Mouse (Mus musculus): ENCODE data around the gene Rnf34. TPM values are rescaled to one million over a fixed set of nuclear protein-coding genes. Genes with fewer than 3 reads are reported as not detected.

Rnf34 gene
- polyA plus RNA-seq, 1 experiment from 2014 or later = 33.6 TPM

DNA sequence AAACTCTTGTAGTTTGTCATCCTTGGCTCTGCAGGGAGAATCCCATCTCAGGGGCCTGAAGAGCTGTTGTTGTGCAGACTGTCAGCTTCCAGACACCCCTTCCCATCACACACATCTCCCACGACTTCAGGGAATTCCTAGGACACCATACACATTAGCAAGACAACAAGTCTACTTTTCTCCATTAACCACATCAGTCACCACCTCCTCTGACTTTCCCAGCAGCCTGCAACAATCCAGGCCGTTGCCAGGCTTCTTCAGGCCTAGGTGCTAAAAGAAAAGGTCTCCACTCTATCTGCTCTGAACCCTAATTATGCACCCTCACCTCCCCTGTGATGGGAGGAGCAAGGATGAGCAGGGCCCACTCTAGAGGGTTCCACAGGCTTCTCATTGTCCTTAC, 40.5 kb downstream of the Rnf34 start:
- 49% methylated on average over 2 of the region's 2 CpGs for WGBS

DNA sequence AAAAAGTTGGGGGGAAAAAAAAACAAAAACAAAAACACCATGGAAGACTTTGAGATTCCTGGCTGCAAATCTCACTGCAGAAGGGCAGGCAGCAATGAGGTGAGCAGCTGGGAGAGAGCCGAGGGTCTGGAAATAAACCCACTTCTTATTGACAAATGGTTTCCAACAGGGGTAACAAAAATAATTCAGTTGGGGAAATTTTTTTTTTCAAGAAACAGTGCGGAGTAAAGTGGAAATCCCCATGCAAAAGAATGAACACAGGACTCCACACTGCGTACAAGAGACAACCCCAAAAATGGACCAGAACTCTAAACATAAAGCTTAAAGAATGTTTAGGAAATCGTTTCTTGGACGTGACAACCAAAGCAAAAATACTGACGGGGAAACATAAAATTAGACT, 43.4 kb downstream of the Rnf34 start:
- 81% methylated on average over 6 of the region's 6 CpGs for WGBS

More for the DNA sequence above, 40.5 kb downstream of the Rnf34 start:
- H3K27me3 ChIP-seq (ENCODE audit: control insufficient read depth, insufficient read depth, low read length) = no peaks in the 10 kb centered on the region
- no peaks in the 10 kb centered on the region for H3K4me1 ChIP-seq (ENCODE audit: control insufficient read depth, insufficient read depth, low read length)
- H3K36me3 ChIP-seq (ENCODE audit: control insufficient read depth, insufficient read depth, low read length) = no peaks in the 10 kb centered on the region
- H3K27ac ChIP-seq (ENCODE audit: low read length) = no peak overlapping the region
- no peak for ATAC-seq (ENCODE audit: insufficient read depth, low FRiP score)
- H3K4me2 ChIP-seq (ENCODE audit: low read depth, low read length) = no peak overlapping the region
- H3K9me3 ChIP-seq (replicated peaks; ENCODE audit: control insufficient read depth, low read length) = no peaks in the 10 kb centered on the region
- H3K4me3 ChIP-seq (replicated peaks; ENCODE audit: low read length) = no peak overlapping the region
- no peak overlapping the region for H3K9ac ChIP-seq (ENCODE audit: low read length)

DNA sequence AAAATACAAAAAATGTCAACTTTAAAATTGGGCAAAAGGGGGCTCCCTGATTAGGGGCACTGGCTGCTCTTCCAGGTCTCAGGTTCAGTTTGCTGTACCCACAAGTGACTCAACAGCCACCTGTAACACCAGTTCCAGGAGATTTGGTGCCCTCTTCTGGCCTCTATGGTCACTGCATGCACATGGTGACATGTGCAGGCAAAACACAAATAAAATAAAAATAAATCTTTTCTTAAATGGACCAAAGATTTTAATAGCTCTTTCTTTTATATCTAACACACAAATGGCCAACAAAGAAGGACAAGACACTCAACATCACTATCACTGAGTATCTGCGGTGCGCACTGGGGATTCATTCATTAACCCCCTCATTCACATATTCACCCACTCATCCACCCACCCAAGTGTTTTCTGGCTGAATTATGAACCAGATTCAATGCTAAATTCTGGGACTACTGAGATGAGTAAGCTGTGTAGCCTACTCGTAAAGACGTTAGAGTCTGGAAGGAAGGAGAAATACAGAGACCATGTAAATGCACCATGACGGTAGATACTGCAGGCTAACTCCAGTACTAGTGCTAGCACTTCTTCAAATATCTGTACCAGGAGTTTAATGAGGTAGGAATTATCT, 44.3 kb downstream of the Rnf34 start:
- no peaks in the 10 kb centered on the region for H3K36me3 ChIP-seq (ENCODE audit: control insufficient read depth, insufficient read depth, low read length)
- no peaks in the 10 kb centered on the region for H3K27me3 ChIP-seq (ENCODE audit: control insufficient read depth, insufficient read depth, low read length)
- no peak overlapping the region for H3K4me2 ChIP-seq (ENCODE audit: low read depth, low read length)
- peaks cover 12% of the 10 kb centered on the region for H3K4me1 ChIP-seq (ENCODE audit: control insufficient read depth, insufficient read depth, low read length)
- ATAC-seq (ENCODE audit: insufficient read depth, low FRiP score) = no peak
- no peak overlapping the region for H3K27ac ChIP-seq (ENCODE audit: low read length)
- no peaks in the 10 kb centered on the region for H3K9me3 ChIP-seq (replicated peaks; ENCODE audit: control insufficient read depth, low read length)
- H3K4me3 ChIP-seq (replicated peaks; ENCODE audit: low read length) = no peak overlapping the region
- H3K9ac ChIP-seq (ENCODE audit: low read length) = no peak overlapping the region
- WGBS = 90% methylated on average over 5 of the region's 5 CpGs

More for the DNA sequence above, 43.4 kb downstream of the Rnf34 start:
- Histone ChIP-seq H3K9me3 (replicated peaks; ENCODE audit: control insufficient read depth, low read length) (no peaks in the 10 kb centered on the region), H3K4me3 (replicated peaks; ENCODE audit: low read length) (no peak overlapping the region), H3K4me1 (ENCODE audit: control insufficient read depth, insufficient read depth, low read length) (peaks cover 5% of the 10 kb centered on the region; the same call in 1 of the 2 replicates), H3K9ac (ENCODE audit: low read length) (no peak overlapping the region), H3K27ac (ENCODE audit: low read length) (no peak overlapping the region), H3K36me3 (ENCODE audit: control insufficient read depth, insufficient read depth, low read length) (no peaks in the 10 kb centered on the region), H3K27me3 (ENCODE audit: control insufficient read depth, insufficient read depth, low read length) (no peaks in the 10 kb centered on the region), H3K4me2 (ENCODE audit: low read depth, low read length) (no peak overlapping the region)
- ATAC-seq (ENCODE audit: insufficient read depth, low FRiP score) = no peak

DNA sequence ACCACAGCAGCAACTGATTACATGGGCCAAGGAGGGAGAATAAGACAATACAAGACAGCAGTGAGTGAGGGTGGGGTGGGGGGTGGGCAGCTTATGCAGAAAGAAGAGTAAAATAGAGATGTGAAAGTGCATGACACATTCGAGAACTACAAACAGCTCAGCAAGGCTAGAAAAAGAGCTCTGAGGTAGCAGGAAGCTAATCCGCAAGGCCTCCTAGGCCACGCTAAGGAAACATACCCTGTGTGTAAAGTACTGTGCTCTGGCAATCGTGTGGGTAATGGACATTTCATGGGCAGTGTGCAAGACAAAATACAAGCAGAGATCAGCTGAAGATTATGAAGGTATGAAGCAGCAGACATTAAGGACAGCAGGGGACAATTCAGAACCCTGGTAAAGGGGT, 45.0 kb downstream of the Rnf34 start:
- Histone ChIP-seq H3K4me3 (replicated peaks; ENCODE audit: low read length) (no peak overlapping the region), H3K9ac (ENCODE audit: low read length) (0 out of 2 replicates have a peak overlapping the region, but pooled peaks have one; percentile 0), H3K36me3 (ENCODE audit: control insufficient read depth, insufficient read depth, low read length) (no peaks in the 10 kb centered on the region), H3K27ac (ENCODE audit: low read length) (no peak overlapping the region), H3K9me3 (replicated peaks; ENCODE audit: control insufficient read depth, low read length) (no peaks in the 10 kb centered on the region), H3K27me3 (ENCODE audit: control insufficient read depth, insufficient read depth, low read length) (no peaks in the 10 kb centered on the region), H3K4me2 (ENCODE audit: low read depth, low read length) (no peak overlapping the region), H3K4me1 (ENCODE audit: control insufficient read depth, insufficient read depth, low read length) (peaks cover 12% of the 10 kb centered on the region)
- WGBS = 66% methylated on average over 4 of the region's 4 CpGs
- ATAC-seq (ENCODE audit: insufficient read depth, low FRiP score) = no peak

DNA sequence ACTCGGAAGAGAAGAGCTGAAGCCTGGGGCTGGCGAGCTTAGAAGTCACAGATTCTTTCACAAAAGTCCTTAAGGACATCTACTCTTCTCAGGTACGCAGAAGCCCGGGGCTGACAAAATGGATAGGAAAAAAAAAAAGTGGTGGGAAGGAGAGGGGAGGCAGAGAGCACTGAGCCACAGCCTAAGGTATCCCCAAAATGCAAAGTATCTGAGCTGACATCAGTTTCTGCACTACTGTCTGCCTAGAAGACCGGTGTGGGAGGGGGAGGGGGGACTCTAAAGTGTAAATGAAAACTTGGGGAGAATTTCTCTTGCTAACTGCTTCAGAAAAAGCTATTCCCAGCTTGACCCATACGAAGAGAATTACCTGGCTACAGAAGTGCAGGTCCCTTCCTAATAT, 48.3 kb downstream of the Rnf34 start:
- Histone ChIP-seq H3K4me2 (ENCODE audit: low read depth, low read length) (no peak overlapping the region), H3K4me1 (ENCODE audit: control insufficient read depth, insufficient read depth, low read length) (peaks cover 12% of the 10 kb centered on the region), H3K4me3 (replicated peaks; ENCODE audit: low read length) (no peak overlapping the region), H3K27ac (ENCODE audit: low read length) (no peak overlapping the region), H3K27me3 (ENCODE audit: control insufficient read depth, insufficient read depth, low read length) (no peaks in the 10 kb centered on the region), H3K9me3 (replicated peaks; ENCODE audit: control insufficient read depth, low read length) (no peaks in the 10 kb centered on the region), H3K36me3 (ENCODE audit: control insufficient read depth, insufficient read depth, low read length) (no peaks in the 10 kb centered on the region), H3K9ac (ENCODE audit: low read length) (no peak overlapping the region)
- ATAC-seq (ENCODE audit: insufficient read depth, low FRiP score) = no peak
- 82% methylated on average over 6 of the region's 6 CpGs for WGBS

DNA sequence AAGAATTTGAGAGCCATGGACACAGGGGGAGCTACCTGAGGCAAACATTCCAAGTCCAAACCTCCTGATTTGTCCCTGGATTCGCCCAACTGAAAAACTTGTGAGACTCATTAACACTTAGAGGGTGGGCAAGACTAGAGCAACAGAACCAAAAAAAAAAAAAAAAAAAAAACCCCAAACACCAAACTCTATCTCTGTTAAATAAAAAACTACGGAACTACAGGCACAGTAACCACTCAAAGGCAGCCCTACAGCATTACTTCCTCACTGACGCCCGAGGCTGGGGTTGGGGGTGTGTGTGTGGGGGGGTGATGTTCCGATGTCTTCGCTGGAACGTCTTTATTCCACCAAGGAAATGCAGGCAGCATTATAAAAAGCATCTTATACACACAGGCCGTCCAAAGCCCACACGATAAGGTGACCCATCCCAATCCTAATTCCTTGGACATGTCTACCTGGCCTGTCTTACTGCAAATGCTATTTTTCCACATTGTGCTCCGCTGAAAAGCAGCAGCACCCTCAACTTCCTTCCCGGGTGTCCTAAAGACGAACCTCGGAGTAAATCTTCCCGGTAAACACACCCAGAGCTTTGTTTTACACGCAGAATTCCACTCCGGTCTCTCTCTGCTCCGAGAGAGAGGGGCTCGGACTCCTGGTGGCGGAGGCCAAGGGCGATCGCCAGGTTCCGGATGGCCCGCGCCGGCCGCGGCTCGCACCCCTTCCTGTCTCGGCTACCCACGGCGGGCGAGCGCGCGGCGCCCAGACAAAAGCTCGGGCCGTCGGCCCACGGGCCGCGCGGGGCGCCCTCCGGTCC, 49.3 kb downstream of the Rnf34 start:
- peak overlapping the region; percentile 85 for H3K4me2 ChIP-seq (ENCODE audit: low read depth, low read length)
- peak overlapping the region; percentile 89 for H3K9ac ChIP-seq (ENCODE audit: low read length)
- peaks cover 12% of the 10 kb centered on the region for H3K4me1 ChIP-seq (ENCODE audit: control insufficient read depth, insufficient read depth, low read length)
- peak overlapping the region; percentile 83 for H3K4me3 ChIP-seq (replicated peaks; ENCODE audit: low read length)
- peak overlapping the region; percentile 91; the same call in 1 of the 2 replicates for H3K27ac ChIP-seq (ENCODE audit: low read length)
- no peak for ATAC-seq (ENCODE audit: insufficient read depth, low FRiP score)
- 2% methylated on average over 36 of the region's 45 CpGs for WGBS
- no peaks in the 10 kb centered on the region for H3K36me3 ChIP-seq (ENCODE audit: control insufficient read depth, insufficient read depth, low read length)
- no peaks in the 10 kb centered on the region for H3K27me3 ChIP-seq (ENCODE audit: control insufficient read depth, insufficient read depth, low read length)
- H3K9me3 ChIP-seq (replicated peaks; ENCODE audit: control insufficient read depth, low read length) = no peaks in the 10 kb centered on the region

DNA sequence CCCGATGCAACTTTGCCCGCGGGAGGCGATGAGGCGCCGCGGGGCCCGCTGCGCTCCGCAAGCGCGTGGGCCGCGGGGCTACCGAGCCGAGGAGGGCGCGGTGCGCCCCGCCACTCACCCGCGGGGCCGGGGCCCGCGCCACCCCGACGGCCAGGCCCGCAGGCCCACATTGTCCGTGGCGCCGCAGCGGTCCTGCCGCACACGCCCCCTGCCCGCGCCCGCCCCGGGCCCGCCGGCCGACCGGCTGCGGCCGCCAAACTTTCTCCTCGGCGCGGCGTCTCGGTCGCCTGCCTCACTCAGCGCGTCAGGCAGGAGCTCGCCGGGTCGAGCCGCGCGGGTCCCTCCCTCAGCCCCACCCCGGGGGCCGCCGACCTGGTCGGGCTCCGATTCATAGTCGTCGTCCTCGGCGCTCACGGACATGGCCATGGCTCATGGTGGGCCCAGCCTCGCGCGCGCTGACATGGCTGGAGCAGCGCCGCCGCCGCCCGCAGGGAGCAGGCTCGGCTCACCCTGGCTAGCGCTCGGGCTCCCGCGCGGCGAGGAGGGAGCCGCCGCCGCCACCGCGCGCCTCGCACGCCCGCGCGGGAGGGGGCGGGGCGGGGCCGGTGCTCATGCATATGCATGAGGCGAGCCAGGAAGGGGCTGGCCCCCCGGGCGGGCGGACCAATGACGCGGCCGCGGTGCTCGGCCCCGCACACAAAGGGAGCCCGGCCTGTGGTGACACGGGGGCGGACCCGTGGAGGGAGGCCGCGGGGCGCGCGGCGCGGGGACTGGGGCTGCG, 50.1 kb downstream of the Rnf34 start:
- peak overlapping the region; percentile 91 for H3K27ac ChIP-seq (ENCODE audit: low read length)
- H3K4me2 ChIP-seq (ENCODE audit: low read depth, low read length) = peak overlapping the region; percentile 85
- peak overlapping the region; percentile 83 for H3K4me3 ChIP-seq (replicated peaks; ENCODE audit: low read length)
- no peaks in the 10 kb centered on the region for H3K27me3 ChIP-seq (ENCODE audit: control insufficient read depth, insufficient read depth, low read length)
- peak; percentile 98 for ATAC-seq (ENCODE audit: insufficient read depth, low FRiP score)
- peak overlapping the region; percentile 89 for H3K9ac ChIP-seq (ENCODE audit: low read length)
- peaks cover 12% of the 10 kb centered on the region for H3K4me1 ChIP-seq (ENCODE audit: control insufficient read depth, insufficient read depth, low read length)
- H3K36me3 ChIP-seq (ENCODE audit: control insufficient read depth, insufficient read depth, low read length) = no peaks in the 10 kb centered on the region
- no peaks in the 10 kb centered on the region for H3K9me3 ChIP-seq (replicated peaks; ENCODE audit: control insufficient read depth, low read length)
- WGBS = under 1% methylated on average over 101 of the region's 120 CpGs

DNA sequence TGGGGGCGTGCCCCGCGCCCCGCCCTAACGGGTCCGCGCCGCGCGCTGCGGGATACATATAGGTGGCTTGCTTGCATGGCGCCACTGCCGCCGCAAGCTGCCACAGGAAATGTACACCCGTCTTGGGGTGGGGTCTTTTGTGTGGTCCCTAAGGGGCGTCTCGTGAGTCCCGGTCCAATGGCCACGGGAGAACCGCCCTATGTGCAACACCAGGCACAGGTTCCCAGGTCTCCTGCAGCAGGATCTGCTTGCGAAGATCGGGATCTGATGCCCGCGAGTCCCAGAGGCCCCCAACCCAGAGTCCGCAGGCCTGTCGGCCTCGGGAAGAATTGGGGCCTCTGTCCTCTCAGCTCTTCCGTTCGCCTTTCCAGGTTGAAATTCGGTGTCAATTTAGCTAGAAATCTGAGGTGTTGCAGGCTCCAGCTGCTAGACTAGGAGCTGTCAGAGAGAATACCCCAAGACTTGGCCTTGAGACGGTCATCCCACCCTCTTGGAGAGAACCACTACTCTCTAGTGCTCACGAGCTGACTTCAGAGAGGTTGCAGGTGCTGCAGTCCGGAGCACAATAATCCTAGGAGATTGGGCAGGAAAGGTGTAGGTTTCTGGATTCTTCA, 50.8 kb downstream of the Rnf34 start:
- Histone ChIP-seq H3K27ac (ENCODE audit: low read length) (peak overlapping the region; percentile 62; the same call in 1 of the 2 replicates), H3K9me3 (replicated peaks; ENCODE audit: control insufficient read depth, low read length) (no peaks in the 10 kb centered on the region), H3K36me3 (ENCODE audit: control insufficient read depth, insufficient read depth, low read length) (no peaks in the 10 kb centered on the region), H3K4me3 (replicated peaks; ENCODE audit: low read length) (peak overlapping the region; percentile 83), H3K4me1 (ENCODE audit: control insufficient read depth, insufficient read depth, low read length) (peaks cover 12% of the 10 kb centered on the region), H3K9ac (ENCODE audit: low read length) (peak overlapping the region; percentile 89), H3K4me2 (ENCODE audit: low read depth, low read length) (peak overlapping the region; percentile 85), H3K27me3 (ENCODE audit: control insufficient read depth, insufficient read depth, low read length) (no peaks in the 10 kb centered on the region)
- no peak for ATAC-seq (ENCODE audit: insufficient read depth, low FRiP score)
- 3% methylated on average over 33 of the region's 33 CpGs for WGBS
